Mouse (Mus musculus): Measurements from ENCODE around the gene Slc25a25. TPM values are rescaled to one million over a fixed set of nuclear protein-coding genes. Genes with fewer than 3 reads are reported as not detected.

The Slc25a25 gene
- polyA plus RNA-seq, 1 experiment from 2014 or later = 47.7 TPM

DNA sequence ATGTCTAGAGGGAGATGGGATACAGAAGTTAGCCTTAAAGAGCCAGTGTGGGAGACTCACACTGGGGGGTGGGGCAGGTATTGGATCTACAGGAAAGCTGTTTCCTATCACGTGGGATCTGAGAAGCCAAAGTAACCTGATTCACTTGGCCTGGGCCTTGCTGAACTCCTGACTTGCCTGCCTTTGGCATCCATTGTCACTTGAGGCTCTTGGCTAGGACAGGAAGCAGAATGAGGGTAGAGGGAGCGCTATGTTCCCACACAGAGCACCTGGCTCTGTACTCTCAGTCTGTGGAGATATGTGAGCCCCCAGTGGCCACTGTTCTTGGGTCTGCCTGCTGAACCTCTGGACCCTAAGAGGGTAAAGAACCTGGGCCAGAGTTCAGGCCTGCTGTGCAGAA is 34.7 kb downstream of the Slc25a25 start:
- peaks cover 54% of the 10 kb centered on the region for H3K36me3 ChIP-seq (ENCODE audit: control insufficient read depth, insufficient read depth)
- no peak overlapping the region for H3K4me2 ChIP-seq (ENCODE audit: low read length)
- no peaks in the 10 kb centered on the region for H3K9me3 ChIP-seq (ENCODE audit: control insufficient read depth, low read length)
- no peak for ATAC-seq
- 80% methylated on average over 2 of the region's 2 CpGs for WGBS
- no peak overlapping the region for H3K27ac ChIP-seq (ENCODE audit: low read length)
- no peak overlapping the region for H3K4me3 ChIP-seq (replicated peaks; ENCODE audit: low read length)
- H3K27me3 ChIP-seq (replicated peaks; ENCODE audit: control insufficient read depth, insufficient read depth, low read length) = no peaks in the 10 kb centered on the region
- no peaks in the 10 kb centered on the region for H3K4me1 ChIP-seq (replicated peaks; ENCODE audit: control insufficient read depth, insufficient read depth, low read length)
- no peak overlapping the region for H3K9ac ChIP-seq (replicated peaks; ENCODE audit: low read depth, low read length)

DNA sequence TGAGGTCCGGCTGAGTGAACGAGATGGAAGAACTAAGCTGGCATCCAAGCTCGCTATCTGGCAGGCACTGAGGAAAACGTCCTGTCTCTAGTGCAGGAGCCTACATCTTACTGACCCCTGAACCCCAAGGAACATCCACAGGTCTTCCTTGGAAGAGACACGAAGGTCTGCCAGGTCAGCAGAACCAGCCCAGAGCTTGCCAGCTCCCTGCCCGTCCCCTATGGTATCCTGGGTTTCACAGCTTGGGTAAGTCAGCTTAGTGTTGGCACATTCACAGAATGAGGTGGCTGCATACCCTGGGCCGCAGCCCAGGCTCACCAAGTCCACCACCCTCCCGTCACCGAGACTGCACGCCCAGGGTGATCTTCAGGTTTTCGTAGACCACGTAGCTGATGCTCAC is 35.4 kb downstream of the Slc25a25 start:
- H3K27me3 ChIP-seq (replicated peaks; ENCODE audit: control insufficient read depth, insufficient read depth, low read length) = no peaks in the 10 kb centered on the region
- H3K9me3 ChIP-seq (ENCODE audit: control insufficient read depth, low read length) = no peaks in the 10 kb centered on the region
- H3K36me3 ChIP-seq (ENCODE audit: control insufficient read depth, insufficient read depth) = peaks cover 50% of the 10 kb centered on the region
- H3K4me1 ChIP-seq (replicated peaks; ENCODE audit: control insufficient read depth, insufficient read depth, low read length) = no peaks in the 10 kb centered on the region
- H3K9ac ChIP-seq (replicated peaks; ENCODE audit: low read depth, low read length) = no peak overlapping the region
- WGBS = 96% methylated on average over 12 of the region's 12 CpGs
- H3K27ac ChIP-seq (ENCODE audit: low read length) = no peak overlapping the region
- no peak overlapping the region for H3K4me2 ChIP-seq (ENCODE audit: low read length)
- ATAC-seq = no peak
- no peak overlapping the region for H3K4me3 ChIP-seq (replicated peaks; ENCODE audit: low read length)

DNA sequence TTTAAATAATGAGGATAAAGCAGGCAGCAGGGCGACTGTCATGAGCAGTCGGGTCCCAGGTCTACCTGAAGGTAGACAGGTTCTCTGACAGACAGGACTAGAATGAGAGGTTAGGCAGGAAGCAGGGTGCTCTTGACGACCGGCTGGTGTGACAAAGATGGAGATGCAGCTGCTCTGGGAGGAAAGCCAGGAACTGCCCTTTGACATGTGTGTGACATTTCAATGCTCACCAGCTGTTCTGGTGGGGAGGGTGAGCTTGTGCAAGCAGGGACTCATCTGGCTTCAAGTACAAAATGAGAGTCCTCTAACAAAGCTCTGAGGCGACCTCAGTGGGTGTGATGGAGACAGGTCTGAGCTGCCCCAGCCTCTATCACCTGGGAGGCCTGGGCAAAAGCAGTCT is 37.3 kb downstream of the Slc25a25 start:
- H3K4me1 ChIP-seq (replicated peaks; ENCODE audit: control insufficient read depth, insufficient read depth, low read length) = no peaks in the 10 kb centered on the region
- WGBS = 77% methylated on average over 5 of the region's 5 CpGs
- H3K9ac ChIP-seq (replicated peaks; ENCODE audit: low read depth, low read length) = no peak overlapping the region
- no peak for ATAC-seq
- no peak overlapping the region for H3K4me3 ChIP-seq (replicated peaks; ENCODE audit: low read length)
- H3K27me3 ChIP-seq (replicated peaks; ENCODE audit: control insufficient read depth, insufficient read depth, low read length) = no peaks in the 10 kb centered on the region
- no peak overlapping the region for H3K4me2 ChIP-seq (ENCODE audit: low read length)
- H3K27ac ChIP-seq (ENCODE audit: low read length) = no peak overlapping the region
- H3K36me3 ChIP-seq (ENCODE audit: control insufficient read depth, insufficient read depth) = peaks cover 37% of the 10 kb centered on the region
- no peaks in the 10 kb centered on the region for H3K9me3 ChIP-seq (ENCODE audit: control insufficient read depth, low read length)

DNA sequence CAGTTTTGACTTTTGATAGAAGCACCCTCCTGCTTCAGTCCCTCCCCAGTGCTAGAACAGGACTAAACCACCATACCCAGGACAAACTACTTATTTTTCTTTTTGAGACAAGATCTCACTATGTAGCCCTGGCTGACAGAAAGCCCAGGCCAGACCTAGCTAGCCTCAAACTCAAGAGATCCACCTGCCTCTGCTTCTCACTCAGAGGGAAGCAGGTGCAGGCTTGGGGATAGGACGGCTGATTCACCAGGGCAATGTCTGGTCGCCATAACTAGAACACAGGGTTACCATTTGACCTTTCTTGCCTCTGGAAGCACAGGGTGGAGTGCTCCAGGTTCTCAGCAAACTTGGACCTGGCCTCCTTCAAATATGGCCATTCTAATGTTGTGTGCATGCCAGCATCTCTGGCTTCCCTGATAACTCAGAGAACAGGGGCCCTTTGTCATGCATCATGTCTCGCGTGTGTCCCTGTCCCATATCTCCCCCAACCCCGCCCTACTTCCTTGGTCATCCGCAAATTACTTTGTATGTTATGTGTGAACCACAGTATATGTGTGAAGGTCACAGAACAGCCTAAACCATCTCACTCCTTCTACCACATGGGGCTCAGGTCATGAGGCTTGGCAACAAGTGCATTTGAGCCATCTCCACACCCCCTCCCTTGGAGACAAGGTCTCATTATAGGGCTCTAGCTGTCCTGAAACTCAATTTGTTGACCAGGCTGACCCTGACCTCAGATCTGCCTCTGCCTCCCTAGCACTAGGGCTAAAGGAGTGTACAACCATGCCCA is 38.3 kb downstream of the Slc25a25 start:
- H3K4me3 ChIP-seq (replicated peaks; ENCODE audit: low read length) = no peak overlapping the region
- no peak overlapping the region for H3K27ac ChIP-seq (ENCODE audit: low read length)
- H3K9ac ChIP-seq (replicated peaks; ENCODE audit: low read depth, low read length) = no peak overlapping the region
- no peaks in the 10 kb centered on the region for H3K4me1 ChIP-seq (replicated peaks; ENCODE audit: control insufficient read depth, insufficient read depth, low read length)
- peaks cover 30% of the 10 kb centered on the region for H3K36me3 ChIP-seq (ENCODE audit: control insufficient read depth, insufficient read depth)
- H3K9me3 ChIP-seq (ENCODE audit: control insufficient read depth, low read length) = no peaks in the 10 kb centered on the region
- WGBS = 95% methylated on average over 6 of the region's 6 CpGs
- no peaks in the 10 kb centered on the region for H3K27me3 ChIP-seq (replicated peaks; ENCODE audit: control insufficient read depth, insufficient read depth, low read length)
- ATAC-seq = no peak
- H3K4me2 ChIP-seq (ENCODE audit: low read length) = no peak overlapping the region

DNA sequence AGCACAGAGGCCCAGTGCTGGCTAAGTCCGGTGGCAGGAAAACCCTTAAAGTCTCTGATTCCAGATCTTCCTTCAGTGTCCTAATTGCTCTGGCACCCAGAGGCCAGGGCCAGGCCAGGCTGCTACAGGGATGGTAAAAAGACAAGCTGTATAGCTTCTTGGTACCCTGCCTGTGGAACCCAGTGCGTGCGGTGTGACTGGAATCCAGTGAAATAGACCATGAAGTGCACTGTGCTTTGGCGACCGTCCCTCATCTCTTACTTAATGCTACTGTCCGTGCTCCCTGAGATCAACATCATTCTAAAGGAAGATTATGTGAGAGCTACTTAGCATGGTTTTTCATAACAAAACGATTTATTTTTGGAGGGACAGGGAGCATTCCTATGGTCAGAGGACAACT is 39.8 kb downstream of the Slc25a25 start:
- WGBS = 87% methylated on average over 7 of the region's 7 CpGs
- no peaks in the 10 kb centered on the region for H3K4me1 ChIP-seq (replicated peaks; ENCODE audit: control insufficient read depth, insufficient read depth, low read length)
- no peaks in the 10 kb centered on the region for H3K9me3 ChIP-seq (ENCODE audit: control insufficient read depth, low read length)
- H3K27ac ChIP-seq (ENCODE audit: low read length) = no peak overlapping the region
- no peak overlapping the region for H3K9ac ChIP-seq (replicated peaks; ENCODE audit: low read depth, low read length)
- ATAC-seq = no peak
- H3K4me2 ChIP-seq (ENCODE audit: low read length) = no peak overlapping the region
- H3K4me3 ChIP-seq (replicated peaks; ENCODE audit: low read length) = no peak overlapping the region
- H3K27me3 ChIP-seq (replicated peaks; ENCODE audit: control insufficient read depth, insufficient read depth, low read length) = no peaks in the 10 kb centered on the region
- H3K36me3 ChIP-seq (ENCODE audit: control insufficient read depth, insufficient read depth) = peaks cover 15% of the 10 kb centered on the region

DNA sequence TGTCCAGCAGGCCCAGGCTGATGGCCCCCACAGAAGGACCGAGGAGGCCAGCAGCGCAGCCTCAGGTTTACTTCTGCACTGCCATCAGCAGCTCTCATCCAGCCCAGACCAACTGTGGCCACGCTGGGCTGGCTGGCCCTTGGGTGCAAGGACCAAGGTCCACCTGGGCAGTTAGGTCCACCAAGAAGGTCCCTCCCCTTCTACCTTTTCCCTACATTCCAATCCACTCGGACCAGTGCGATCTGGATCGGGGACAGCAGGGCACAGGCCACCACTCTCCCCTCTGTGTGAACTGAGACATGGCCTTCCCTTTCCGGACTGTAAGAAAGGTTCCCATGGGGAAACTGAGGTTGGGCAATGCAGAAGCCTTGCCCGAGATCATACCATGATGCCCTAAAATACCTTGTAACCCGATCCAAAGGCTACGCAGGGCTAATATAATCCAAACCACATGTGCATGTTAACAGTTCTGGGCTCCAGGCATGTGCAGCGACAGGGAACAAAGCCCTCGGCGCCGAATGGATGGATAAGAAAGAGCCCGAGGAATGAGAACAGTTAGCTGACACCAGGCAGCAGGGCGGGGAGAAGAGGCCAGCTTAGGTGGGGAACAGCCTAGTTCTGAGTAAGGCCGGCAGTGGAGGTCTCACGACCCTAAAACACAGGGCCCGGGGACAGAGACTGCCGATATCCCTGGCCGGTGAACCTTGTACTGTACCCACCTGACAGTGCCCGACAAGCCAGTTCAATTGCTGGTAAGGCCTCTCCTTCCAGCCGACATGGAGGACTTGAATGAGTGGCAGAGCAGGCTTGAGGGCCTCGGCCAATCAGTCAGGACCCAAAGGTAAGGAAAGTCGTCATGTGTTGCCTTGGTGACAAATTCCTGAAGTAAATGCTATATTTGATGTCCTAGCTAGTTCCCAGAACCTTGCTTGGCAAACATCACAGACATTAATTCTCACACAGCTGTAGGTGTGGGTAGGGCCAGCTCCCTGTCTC is 42.5 kb downstream of the Slc25a25 start:
- 70% methylated on average over 25 of the region's 25 CpGs for WGBS
- no peak for ATAC-seq
- H3K4me2 ChIP-seq (ENCODE audit: low read length) = no peak overlapping the region

DNA sequence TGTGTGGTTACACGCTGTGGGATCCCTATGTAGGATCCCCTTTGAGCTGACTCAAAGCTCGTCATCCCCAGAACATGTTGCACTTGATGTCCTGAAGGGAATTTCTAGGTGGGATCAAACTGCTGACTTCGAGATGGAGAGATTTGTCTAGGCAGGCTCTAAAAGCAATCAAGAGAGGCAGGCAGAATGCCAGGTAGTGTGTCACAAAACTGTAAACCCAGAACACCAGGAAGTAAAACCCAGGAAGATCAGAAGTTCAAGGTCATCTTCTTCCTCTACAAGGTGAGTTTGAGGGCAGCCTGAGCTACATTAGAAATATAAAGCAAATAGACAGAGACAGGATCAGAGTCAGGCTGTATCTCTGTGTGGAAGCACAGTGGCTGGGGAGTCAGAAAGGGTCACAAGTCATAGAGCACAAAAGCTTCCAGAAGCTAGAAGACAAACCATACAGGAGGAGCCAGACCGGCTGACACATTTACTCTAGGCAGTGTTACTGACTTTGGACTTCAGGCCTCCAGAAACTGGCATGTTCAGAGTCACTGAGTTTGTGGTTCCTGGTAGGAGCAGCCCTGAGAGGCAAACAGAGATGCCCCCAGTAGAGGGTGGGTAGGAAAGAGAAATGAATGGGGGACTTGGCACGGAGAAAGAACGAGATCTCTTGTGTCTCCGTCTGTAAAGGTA is 44.0 kb downstream of the Slc25a25 start:
- Histone ChIP-seq H3K27ac (ENCODE audit: low read length) (no peak overlapping the region), H3K4me1 (replicated peaks; ENCODE audit: control insufficient read depth, insufficient read depth, low read length) (no peaks in the 10 kb centered on the region), H3K9me3 (ENCODE audit: control insufficient read depth, low read length) (no peaks in the 10 kb centered on the region), H3K4me3 (replicated peaks; ENCODE audit: low read length) (no peak overlapping the region), H3K36me3 (ENCODE audit: control insufficient read depth, insufficient read depth) (no peaks in the 10 kb centered on the region; the same call in 1 of the 2 replicates), H3K4me2 (ENCODE audit: low read length) (no peak overlapping the region), H3K27me3 (replicated peaks; ENCODE audit: control insufficient read depth, insufficient read depth, low read length) (no peaks in the 10 kb centered on the region), H3K9ac (replicated peaks; ENCODE audit: low read depth, low read length) (no peak overlapping the region)
- 83% methylated on average over 7 of the region's 7 CpGs for WGBS
- ATAC-seq = no peak

More for the DNA sequence above, 42.5 kb downstream of the Slc25a25 start:
- Histone ChIP-seq H3K27ac (ENCODE audit: low read length) (no peak overlapping the region), H3K9me3 (ENCODE audit: control insufficient read depth, low read length) (no peaks in the 10 kb centered on the region), H3K36me3 (ENCODE audit: control insufficient read depth, insufficient read depth) (no peaks in the 10 kb centered on the region), H3K9ac (replicated peaks; ENCODE audit: low read depth, low read length) (peak overlapping the region; percentile 6; the same call in 1 of the 2 replicates), H3K27me3 (replicated peaks; ENCODE audit: control insufficient read depth, insufficient read depth, low read length) (no peaks in the 10 kb centered on the region), H3K4me1 (replicated peaks; ENCODE audit: control insufficient read depth, insufficient read depth, low read length) (no peaks in the 10 kb centered on the region), H3K4me3 (replicated peaks; ENCODE audit: low read length) (no peak overlapping the region)

DNA sequence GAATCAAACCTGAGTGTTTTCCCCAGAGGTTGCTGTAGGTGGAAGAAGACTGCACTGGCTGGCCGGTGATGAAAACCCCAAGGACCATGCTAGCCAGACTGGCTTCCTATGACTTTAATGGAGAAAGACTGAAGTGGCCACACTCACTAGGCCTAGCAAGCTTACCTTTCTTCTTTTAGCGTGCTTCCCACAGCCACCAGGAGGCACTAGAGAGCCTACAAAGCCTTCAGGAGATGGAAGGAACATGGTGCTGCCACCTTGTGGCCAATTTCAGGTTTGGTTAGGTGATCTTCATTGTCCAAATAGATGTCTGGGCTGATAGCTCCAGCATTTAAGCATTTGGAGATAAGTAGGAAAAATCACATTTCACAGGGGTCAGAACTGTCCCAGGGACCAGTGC is 46.6 kb downstream of the Slc25a25 start:
- Histone ChIP-seq H3K4me2 (ENCODE audit: low read length) (no peak overlapping the region), H3K27me3 (replicated peaks; ENCODE audit: control insufficient read depth, insufficient read depth, low read length) (no peaks in the 10 kb centered on the region), H3K4me1 (replicated peaks; ENCODE audit: control insufficient read depth, insufficient read depth, low read length) (no peaks in the 10 kb centered on the region), H3K27ac (ENCODE audit: low read length) (no peak overlapping the region), H3K9me3 (ENCODE audit: control insufficient read depth, low read length) (no peaks in the 10 kb centered on the region), H3K9ac (replicated peaks; ENCODE audit: low read depth, low read length) (no peak overlapping the region), H3K36me3 (ENCODE audit: control insufficient read depth, insufficient read depth) (peaks cover 9% of the 10 kb centered on the region), H3K4me3 (replicated peaks; ENCODE audit: low read length) (no peak overlapping the region)
- WGBS = 20% methylated on average over 2 of the region's 2 CpGs
- ATAC-seq = peak; percentile 39; the same call in 1 of the 2 replicates

DNA sequence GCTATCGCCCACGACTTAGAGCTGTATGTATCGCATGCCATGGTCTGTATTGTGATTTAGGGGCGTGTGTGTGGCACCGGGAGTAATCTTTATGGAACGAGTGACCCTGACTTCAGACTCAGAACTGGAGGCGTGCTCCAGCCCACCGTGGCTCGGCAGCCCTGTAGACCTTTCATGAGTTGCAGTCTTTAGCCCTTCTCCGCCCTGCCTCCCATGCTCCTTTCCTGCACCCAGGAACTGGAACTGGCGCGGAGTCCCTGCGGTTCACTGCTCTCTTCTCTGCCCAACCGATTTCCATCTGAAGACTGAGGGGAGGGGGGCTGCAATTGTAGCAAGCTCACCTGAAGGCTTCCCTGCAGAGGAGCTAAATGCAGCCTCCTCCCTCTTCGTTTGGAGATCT is 54.5 kb downstream of the Slc25a25 start:
- peak overlapping the region; percentile 90 for H3K9ac ChIP-seq (replicated peaks; ENCODE audit: low read depth, low read length)
- peak overlapping the region; percentile 88 for H3K4me2 ChIP-seq (ENCODE audit: low read length)
- H3K27ac ChIP-seq (ENCODE audit: low read length) = no peak overlapping the region
- peaks cover 5% of the 10 kb centered on the region; the same call in 1 of the 2 replicates for H3K36me3 ChIP-seq (ENCODE audit: control insufficient read depth, insufficient read depth)
- peaks cover 14% of the 10 kb centered on the region for H3K4me1 ChIP-seq (replicated peaks; ENCODE audit: control insufficient read depth, insufficient read depth, low read length)
- H3K27me3 ChIP-seq (replicated peaks; ENCODE audit: control insufficient read depth, insufficient read depth, low read length) = no peaks in the 10 kb centered on the region
- no peaks in the 10 kb centered on the region for H3K9me3 ChIP-seq (ENCODE audit: control insufficient read depth, low read length)
- no peak for ATAC-seq
- peak overlapping the region; percentile 97 for H3K4me3 ChIP-seq (replicated peaks; ENCODE audit: low read length)
- WGBS = under 1% methylated on average over 15 of the region's 15 CpGs
